Mouse (Mus musculus) heart, postnatal 36 days (tissue): ENCODE results near the gene Sass6. TPM values are rescaled to one million over a fixed set of nuclear protein-coding genes. Genes with fewer than 3 reads are reported as not detected.
"Not testable (repeated sequence)": the region's sequence is repeated elsewhere in the genome, so short reads cannot be mapped to it uniquely, and the experiment has no call there.

ENCODE experiments used
- DNase-seq, 2 experiments: peaks; one replicate each; pipeline ENCODE4 v3.0.0; 2021 to 2022
- intact Hi-C: fragments of 180-260 bp; cut with DNase I; formaldehyde crosslinking; loops from one replicate; pipeline ENCODE4 v1.15.1; 2025
- total RNA-seq, 2 experiments: library from RNA; stranded (reverse); gene quantifications; 2 replicates each; pipeline ENCODE4 v1.2.3; 2021

Sass6 gene
- total RNA-seq, 2 experiments from 2014 or later, result 2.4 to 2.8 TPM

DNA sequence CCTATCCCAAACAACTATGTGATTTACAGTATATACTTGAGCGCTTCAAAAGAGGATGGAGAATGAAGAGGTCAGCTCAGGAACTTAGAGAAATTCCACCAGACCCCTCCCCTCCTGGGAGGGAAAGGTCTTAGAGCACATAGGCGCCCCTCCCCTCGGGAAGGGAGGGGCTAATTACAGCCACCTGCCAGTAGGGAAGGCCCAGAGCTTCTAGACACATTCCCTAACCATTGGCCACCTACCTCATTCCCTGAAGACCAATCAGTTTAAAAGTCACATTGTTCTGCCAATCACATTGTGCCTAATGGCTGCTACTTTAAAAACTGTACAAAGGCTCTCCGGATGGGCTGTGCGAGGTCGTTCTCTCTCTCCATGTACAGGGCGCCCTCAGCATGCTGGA, 27.9 kb downstream of the Sass6 start:
- DNase-seq, result no peak
- intact Hi-C loops, result no loop called here

DNA sequence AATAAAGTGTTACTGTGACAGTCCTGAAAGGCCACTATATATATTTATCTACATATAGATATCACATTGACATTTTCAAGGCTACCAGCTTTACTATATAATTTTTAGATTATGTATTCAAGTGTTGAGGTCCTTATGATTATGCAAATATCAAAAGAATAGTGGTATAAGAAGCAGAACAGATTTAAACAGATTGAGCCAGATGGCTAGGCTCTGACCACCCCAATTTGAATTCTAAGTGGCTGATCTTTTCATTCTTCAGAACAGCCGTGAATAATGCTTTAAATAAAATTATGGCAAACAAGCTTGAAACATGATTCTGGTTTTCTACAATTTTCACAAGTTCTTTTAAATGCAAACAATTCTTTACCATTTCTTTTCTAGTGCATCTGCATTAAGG, 36.7 kb downstream of the Sass6 start:
- no peak for DNase-seq
- intact Hi-C loops, result no loop called here

DNA sequence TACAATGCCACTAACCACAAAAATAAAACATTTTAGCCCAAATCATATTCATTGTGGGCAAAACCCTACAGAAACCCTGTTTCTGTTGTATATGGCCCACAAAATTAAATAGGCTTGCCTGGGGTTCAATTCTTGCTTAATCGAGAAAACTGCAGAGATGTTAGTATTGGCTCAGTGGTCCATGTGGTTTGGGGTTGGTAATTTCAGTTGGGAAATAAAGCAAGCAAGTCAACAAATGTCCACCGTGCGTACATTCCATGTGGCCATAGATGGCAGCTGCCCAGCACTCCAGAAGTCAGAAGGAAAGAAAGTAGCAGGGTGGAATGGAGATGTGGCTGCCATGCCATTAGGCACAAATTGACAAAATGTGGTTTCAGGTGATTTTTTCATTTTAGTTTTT, 38.2 kb downstream of the Sass6 start:
- intact Hi-C loops, result no loop called here
- no peak for DNase-seq

DNA sequence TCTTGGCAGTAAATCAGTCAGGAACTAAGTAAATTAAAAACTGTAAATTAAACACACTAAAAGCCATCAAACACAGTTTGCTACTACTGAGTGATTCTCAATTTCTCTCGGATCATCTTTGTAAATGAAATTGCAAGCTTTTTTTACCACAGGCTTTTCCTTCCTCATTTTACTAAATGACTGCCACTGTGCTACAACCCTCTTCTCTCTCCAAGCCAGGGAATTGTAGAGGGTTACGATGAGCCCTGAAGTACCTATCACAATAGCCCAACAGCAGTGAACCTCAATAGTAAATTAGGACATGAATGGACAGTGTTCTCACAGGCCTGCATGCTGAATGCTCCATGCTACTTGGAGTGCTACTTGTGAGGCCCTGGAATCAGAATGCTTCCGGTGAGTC, 39.3 kb downstream of the Sass6 start:
- intact Hi-C loops, result no loop called here
- DNase-seq, result no peak

DNA sequence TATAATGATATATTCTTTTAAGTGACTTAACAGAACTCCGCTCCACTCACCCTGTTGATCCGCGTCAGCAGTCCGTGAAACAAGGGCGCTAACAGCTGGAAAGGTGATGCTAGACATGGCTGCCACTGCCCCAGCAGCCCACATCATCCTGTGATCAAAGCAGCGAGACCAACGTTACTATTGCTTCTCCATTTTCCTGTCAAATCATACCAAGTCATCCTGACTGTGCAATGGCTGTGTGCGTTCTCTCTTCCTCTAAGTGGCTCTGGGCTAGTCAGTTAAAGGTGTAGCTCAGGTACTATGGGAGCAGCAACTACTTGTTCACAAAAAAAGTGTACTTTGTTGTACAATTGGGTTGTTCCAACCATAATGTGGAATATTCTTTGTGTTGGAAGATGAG, 40.1 kb downstream of the Sass6 start:
- intact Hi-C loops, result loop anchor here (5.0 kb wide), 1 partner anchor 38 kb away; no protein-coding TSS in a partner anchor
- DNase-seq, result no peak

DNA sequence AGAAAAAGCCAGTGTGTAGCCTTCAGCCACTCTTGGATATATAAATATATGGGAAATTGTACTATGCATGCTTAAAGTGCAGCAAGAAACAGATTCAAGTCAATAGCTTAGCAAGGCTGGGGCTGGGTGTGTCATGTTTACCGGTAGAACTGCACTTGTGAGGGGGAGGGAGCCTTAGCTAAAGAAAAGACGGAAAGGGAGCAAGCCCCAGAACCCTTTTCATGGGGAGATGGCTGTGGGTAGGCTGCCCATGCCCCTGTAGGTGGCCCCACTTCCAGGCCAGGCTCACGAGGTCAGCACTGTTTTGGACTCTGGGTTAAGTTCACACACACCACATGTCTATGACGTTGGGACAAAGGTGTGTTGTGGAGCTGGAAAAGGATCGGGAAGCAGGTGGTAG, 41.0 kb downstream of the Sass6 start:
- no peak for DNase-seq
- intact Hi-C loops, result loop anchor here (5.0 kb wide), 1 partner anchor 38 kb away; no protein-coding TSS in a partner anchor

DNA sequence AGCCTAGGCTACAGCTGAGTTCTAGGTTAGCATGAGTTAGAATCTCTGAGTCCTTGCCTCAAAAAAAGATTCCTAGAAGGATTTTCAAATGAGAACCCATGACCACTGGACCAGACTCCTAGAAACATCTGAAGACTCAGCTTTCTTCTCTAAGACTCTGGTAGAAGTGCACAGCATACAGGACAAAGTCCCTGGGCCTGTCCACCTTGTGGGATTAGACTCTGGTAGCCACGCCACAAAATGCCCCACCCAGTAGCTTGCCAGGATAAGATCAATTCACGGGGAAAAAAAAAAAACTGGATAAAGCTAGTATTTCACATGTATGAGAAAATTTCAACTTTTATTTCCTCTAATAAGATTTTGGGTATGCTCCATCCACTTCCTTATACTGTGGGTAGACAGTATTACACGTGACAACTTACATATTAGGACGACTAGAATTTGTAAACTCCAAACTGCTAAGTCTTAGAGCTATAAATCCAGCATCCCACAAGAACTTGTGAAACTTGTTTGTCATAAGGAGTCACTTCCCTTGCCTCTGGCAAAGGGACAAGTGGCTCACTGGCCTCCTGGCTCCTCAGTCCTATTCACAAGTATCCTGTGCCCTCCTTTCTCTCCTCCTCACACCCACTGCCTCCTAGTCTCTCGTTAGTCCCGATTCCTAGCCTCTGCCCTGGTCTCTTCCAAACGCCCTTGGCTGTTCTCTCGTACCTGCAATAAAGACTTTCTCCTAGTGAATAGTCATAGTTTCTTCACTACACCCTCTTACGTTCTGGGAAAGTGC, 43.1 kb downstream of the Sass6 start:
- intact Hi-C loops, result loop anchor here (5.0 kb wide), 1 partner anchor 41 kb away; no protein-coding TSS in a partner anchor
- no peak for DNase-seq

DNA sequence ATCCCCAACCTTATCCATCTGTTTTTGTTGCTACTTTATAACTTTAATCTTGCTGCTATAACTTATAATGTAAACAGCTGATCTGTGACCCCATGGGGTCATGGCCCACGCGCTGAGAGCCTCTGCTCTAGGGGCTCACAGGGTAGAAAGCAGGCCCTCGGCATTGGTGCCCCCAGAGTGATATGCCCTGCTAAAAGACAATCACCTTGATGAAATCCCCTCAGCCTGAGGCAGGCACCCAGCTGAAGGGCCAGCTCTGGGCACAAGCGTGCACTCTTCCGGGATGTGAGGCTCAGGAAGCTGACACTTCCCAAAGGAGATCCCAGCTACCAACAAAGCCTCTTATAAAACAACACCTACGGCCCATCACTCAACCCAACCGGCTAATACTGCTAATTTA, 43.8 kb downstream of the Sass6 start:
- no peak for DNase-seq
- intact Hi-C loops, result loop anchor here (5.0 kb wide), 1 partner anchor 41 kb away; no protein-coding TSS in a partner anchor

DNA sequence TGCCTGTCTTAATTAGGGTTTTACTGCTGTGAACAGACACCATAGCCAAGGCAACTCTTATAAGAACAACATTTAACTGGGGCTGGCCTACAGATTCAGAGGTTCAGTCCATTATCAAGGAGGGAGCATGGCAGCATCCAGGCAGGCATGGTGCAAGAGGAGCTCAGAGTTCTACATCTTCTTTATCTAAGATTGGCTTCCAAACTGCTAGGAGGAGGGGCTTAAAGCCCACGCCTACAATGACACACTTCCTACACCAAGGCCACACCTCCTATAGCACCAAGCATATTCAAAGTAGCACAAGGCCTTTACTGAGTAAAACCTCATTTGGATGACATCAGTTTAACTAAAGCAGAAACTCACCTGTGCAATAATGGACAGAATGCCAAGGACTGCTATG, 45.2 kb downstream of the Sass6 start:
- no peak for DNase-seq
- intact Hi-C loops, result no loop called here

DNA sequence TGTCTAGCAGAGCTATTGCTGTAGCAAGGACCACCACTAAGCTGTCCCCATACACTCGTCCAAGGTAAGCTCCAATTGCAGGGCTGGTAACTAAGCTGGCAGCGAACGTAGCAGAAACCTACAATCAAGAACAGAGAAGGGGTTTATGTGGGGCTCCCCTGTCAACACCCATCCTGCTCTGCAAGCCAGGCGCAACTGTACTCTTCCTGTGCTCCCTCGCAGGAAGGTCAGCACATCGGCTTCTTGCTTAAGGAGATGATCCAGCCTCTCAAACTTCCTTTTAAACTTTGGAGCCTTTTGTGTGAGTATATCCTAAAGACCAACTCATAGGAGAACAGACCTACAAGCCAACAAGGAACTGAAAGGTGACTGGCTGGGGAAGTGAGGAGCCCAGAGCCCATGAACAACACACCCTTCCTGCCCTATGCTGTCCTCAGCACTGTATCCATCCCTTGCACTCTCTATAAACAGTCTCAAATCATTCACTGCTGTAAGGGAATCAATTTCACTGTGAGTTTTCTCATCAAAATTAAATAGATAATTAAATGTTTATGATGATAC, 47.1 kb downstream of the Sass6 start:
- no peak for DNase-seq
- intact Hi-C loops, result loop anchor here (2.0 kb wide), 1 partner anchor 15 kb away; no protein-coding TSS in a partner anchor

DNA sequence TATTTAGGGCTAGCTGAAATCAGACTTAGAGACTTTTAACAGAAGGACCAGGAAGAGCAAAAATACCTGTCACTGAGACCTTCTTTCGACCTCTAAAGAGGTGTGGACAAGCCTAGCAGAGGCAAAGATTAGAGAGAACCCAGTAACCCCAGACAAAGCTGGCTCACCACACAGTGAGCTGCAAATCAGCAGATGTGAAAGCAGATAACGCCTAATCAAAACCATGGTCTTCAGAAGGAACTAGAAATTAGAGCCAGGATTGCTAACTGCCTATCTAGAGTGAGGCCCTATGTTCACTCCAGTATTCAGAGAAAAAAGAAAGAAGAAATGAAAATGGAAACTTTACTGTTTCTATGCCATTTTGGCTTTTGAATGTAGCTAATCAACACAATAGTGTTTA, 47.6 kb downstream of the Sass6 start:
- no peak for DNase-seq
- intact Hi-C loops, result loop anchor here (2.0 kb wide), 1 partner anchor 14 kb away; no protein-coding TSS in a partner anchor

DNA sequence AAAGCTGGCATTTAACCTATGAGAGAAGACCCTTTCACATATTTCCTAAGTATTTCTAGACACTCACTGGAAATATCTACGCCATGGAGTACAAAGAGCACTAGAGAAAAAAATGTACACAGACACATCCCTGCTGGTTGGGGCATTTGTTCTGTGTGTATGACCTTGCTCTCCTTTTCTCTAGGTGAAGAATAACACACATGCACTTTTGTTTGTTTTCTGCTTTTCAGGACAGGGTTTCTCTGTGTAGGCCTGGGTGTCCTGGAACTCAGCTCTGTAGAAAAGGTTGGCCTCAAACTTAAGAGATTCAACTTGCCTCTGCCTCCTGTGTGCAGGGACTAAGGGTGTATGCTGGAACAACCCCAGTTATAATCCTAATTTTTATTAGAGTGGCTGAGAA, 51.6 kb downstream of the Sass6 start:
- intact Hi-C loops, result no loop called here
- no peak for DNase-seq

DNA sequence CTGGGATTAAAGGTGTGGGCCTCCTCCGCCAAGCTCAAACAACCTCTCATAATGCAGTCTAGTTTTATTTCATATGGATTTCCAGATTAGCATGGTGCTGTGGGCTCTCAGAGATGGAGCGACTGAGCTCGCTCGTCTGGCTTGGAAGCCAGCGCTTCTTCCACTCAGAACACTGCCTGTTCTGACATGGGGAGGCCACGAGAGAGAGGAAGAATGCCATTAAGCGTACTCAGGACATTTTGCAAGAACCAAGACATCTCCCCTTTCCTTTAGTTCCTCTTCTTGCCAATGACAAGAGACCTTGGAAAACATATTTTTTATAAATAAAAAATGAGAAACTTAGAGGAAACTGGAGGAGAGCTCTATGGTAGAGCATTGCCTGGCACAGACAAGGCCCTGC, 54.0 kb downstream of the Sass6 start:
- intact Hi-C loops, result no loop called here
- DNase-seq, result no peak

DNA sequence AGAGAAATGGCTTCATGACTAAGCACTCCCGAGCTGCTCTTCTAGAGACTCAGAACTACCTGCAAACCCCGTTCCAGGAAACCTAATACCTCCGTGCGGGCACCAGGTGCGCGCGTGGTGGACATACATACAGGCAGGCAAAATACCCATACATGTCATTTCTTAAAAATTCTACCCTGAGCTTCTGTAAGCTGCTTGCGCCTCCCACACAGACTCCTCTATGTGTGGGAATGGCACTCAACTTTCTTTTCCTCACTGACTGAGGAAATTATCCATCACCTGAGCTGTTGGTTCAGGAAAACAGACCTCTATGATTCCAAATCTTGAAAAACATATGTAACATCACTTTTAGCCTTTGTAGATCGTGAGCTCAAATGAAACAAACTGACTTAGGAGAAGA, 55.9 kb downstream of the Sass6 start:
- DNase-seq, result no peak
- intact Hi-C loops, result no loop called here

DNA sequence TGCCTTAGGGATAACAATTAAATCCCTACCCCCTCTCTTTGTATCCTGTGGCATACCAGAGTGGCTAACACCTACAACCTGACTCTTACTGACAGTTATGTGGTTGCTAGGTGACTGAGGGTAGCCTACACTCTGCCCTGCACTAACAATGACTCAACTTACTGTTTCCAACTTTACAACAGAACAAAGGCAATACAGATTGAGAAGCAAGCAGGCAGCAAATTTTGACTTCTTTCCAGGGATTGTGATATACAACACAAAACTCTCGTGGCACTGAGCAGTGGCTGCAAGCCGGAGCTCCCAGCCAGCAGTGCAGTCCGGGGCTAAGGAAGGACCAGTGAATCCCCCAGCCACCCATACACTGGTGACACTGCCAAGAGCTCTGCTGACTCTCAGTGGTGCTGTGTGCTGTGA, 57.3 kb downstream of the Sass6 start:
- intact Hi-C loops, result no loop called here
- no peak for DNase-seq

DNA sequence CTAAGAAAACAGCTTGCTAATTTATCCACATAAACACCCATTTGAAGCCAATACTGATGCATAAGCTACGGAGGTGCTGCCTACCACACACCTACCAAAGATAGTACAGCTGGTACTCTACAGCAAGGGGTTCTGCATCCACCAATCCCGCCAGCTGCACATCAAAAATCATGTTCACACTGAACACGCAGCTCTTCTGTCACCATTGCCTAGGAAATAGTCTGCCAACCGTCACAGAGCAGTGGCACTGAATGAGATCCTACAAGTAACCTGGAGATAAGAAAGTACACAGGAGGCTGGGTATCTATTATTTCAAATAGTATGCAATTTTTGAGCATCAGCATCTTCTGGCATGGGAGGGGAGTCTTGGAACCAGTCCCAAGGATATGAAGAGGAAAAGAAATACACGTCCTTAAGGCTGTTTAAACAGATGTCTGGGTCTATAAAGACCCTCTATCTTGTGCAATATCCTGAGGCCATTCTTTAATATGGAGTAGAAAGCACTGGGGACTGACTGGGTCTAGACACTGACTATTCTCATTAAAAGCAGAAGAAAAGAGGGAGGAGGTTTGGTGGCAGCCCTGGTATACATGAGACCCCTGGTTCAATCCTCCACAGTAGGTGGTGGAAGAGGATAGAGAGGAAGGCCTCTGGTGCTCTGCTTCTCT, 58.6 kb downstream of the Sass6 start:
- DNase-seq, result no peak
- intact Hi-C loops, result no loop called here

DNA sequence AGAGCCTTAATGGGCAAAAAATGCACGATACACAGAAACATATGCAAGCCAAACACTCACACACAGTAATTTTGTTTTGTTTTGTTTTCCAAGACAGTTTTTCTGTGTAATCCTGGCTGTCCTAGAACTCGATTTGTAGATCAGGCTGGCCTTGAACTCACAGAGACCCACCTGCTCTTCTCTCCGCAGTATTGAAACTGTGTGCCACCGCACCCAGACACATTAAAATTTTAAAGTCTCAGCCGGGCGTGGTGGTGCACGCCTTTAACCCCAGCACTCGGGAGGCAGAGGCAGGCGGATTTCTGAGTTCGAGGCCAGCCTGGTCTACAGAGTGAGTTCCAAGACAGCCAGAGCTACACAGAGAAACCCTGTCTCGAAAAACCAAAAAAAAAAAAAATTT, 59.3 kb downstream of the Sass6 start:
- intact Hi-C loops, DNase-seq: not testable (repeated sequence)

DNA sequence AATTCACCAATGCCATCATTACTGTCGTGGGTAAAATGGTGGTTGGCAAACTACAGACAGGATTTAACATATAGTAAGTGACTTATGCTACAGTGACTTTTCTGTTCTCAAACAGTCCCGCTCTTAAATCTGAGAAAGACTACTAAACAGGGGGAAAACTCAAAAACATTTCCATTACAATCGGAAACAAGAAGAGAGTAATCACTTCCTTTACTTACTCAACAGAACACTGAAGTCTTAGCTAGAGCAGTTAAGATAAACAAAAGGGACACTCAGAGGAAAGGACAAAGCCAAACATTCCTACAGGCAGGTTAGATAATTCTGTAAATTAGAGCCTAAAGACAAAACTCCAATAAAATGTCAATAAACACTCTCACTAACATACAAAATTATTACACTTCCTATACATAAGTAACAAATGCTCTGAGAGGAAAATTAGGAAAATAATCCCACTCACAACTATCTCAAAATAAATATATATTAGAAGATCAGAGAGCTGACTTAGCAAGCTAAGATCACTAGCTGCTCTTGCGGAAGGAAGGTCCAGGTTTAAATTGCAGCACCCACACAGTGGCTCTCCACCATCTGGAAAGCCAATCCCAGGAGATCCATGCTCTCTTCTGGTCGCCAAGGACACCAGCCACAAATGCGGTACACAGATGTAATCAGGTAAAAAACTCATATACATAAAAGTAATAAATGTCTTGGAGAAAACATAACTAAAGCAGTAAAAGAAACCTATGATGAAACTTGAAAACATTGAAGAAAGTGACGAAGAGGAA, 61.6 kb downstream of the Sass6 start:
- DNase-seq, result no peak
- intact Hi-C loops, result loop anchor here (2.0 kb wide), 1 partner anchor 14 kb away; no protein-coding TSS in a partner anchor

DNA sequence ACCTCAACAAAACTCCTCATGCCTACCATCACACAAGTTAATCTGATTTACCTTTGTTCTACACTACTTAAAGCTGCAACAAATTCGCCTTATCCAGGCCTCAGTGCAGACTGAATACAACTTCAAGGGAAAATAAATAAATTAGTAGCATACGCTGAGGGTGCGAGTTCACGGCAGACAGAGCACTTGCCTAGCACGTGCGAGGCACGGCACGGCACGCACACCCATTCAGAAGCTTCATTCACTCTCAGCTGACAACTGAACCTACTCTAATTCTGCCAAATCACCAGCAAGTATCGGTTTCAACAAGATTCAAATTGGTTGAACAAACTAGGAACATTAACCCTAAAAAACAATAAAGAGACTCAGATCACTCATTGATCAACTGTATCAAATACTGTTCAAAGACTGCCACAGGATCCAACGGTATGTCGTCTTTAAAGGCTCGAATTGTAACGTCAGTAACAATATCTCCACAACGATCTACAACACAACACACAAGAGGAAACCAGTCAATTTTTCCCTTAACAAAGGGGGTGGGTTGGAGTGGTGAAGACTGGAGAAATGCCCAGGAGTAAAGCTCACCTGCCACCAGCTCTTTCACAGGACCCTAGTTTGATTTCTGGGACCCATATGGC, 64.3 kb downstream of the Sass6 start:
- intact Hi-C loops, result no loop called here
- DNase-seq, result no peak

DNA sequence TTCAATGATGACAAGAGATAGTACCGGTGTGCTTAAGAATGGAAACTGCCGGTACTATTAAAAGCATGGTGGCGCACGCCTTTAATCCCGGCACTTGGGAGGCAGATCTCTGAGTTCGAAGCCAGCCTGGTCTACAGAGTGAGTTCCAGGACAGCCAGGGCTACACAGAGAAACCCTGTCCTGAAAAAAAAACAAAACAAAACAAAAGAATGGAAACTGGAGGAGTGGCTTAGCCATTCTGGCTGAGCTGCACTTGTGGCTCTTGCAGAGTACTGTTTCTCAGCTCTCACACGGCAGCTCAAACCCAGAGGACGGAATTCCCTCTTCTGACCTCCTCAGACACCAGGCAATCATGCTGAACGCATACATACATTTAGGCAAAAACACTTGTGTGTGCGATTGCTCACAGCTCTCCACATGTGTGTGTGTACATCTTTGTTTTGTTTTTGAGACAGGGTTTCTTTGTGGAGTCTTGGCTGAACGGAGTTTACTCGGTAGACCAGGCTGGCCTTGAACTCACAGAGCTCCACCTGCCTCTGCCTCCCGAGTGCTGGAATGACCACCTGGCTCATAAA, 65.2 kb downstream of the Sass6 start:
- intact Hi-C loops, result loop anchor here (5.0 kb wide), 3 partner anchors 148 to 653 kb away; partner anchors contain the start of genes Cdc14a, Dbt, Extl2 and Slc30a7
- no peak for DNase-seq
